Mouse (Mus musculus) brain, embryonic 14.5 days (tissue): ENCODE data around the gene Osbp2.

Source experiments
- CTCF ChIP-seq: fragments of 200-500 bp; IDR thresholded peaks from 2 replicates; pipeline ENCODE4 v1.5.1; 2012; ENCODE audit warnings: inconsistent platforms, mild to moderate bottlenecking, moderate library complexity, borderline replicate concordance; ENCODE audit not compliant: insufficient read depth, insufficient read length; ENCODE audit errors: extremely low read depth
- POLR2A ChIP-seq: fragments of 200-500 bp; IDR thresholded peaks from 2 replicates; pipeline ENCODE4 v1.6.1; 2012; ENCODE audit warnings: mild to moderate bottlenecking, inconsistent platforms, borderline replicate concordance; ENCODE audit not compliant: poor library complexity, insufficient read depth, insufficient read length, severe bottlenecking; ENCODE audit errors: extremely low read depth

- TF ChIP-seq CTCF (no peak), POLR2A (no peak)
Observed at GRCm38 (mm10) chr11:3684723-3685430, 178.8 kb downstream of the Osbp2 start.
